Mouse (Mus musculus) intestine, embryonic 14.5 days (tissue): ENCODE data around the gene Spata5. TPM values are rescaled to one million over a fixed set of nuclear protein-coding genes. Genes with fewer than 3 reads are reported as not detected.

ENCODE experiments used
- ATAC-seq: fragments of 200-750 bp; cut with Nextera tagmentation; replicated peaks from 2 replicates; pipeline ENCODE4 v1.8.0; 2017; ENCODE audit warnings: low read depth, moderate number of reproducible peaks, moderate TSS enrichment, moderate library complexity; ENCODE audit not compliant: low FRiP score, low TSS enrichment
- DNase-seq: peaks from one replicate; pipeline ENCODE4 v3.0.0-alpha.2; 2018; ENCODE audit warnings: low spot score
- H3K27ac ChIP-seq: fragments of 300-500 bp; sonication (generic); 2 replicates; pipeline ENCODE4 v1.5.1; 2014; ENCODE audit warnings: low read depth, mild to moderate bottlenecking, control low read depth
- H3K27me3 ChIP-seq: fragments of 300-500 bp; sonication (generic); replicated peaks from 2 replicates; pipeline ENCODE4 v1.6.1; 2014; ENCODE audit warnings: low read length, control low read depth; ENCODE audit not compliant: control insufficient read depth, insufficient read depth
- H3K36me3 ChIP-seq: fragments of 300-500 bp; sonication (generic); 2 replicates; pipeline ENCODE4 v1.6.1; 2014; ENCODE audit warnings: low read length, control low read depth; ENCODE audit not compliant: control insufficient read depth, insufficient read depth
- H3K4me1 ChIP-seq: fragments of 300-500 bp; sonication (generic); replicated peaks from 2 replicates; pipeline ENCODE4 v1.6.1; 2014; ENCODE audit warnings: low read length, control low read depth, mixed read lengths; ENCODE audit not compliant: control insufficient read depth, insufficient read depth
- H3K4me2 ChIP-seq: fragments of 300-500 bp; sonication (generic); 2 replicates; pipeline ENCODE4 v1.6.1; 2014; ENCODE audit warnings: low read length
- H3K4me3 ChIP-seq: fragments of 300-500 bp; sonication (generic); 2 replicates; pipeline ENCODE4 v1.5.1; 2014; ENCODE audit warnings: low read depth, low read length, control low read depth, mixed read lengths
- H3K9ac ChIP-seq: fragments of 300-500 bp; sonication (generic); 2 replicates; pipeline ENCODE4 v1.6.1; 2014; ENCODE audit warnings: mild to moderate bottlenecking, low read length
- H3K9me3 ChIP-seq: fragments of 300-500 bp; sonication (generic); 2 replicates; pipeline ENCODE4 v1.6.1; 2016; ENCODE audit warnings: low read length, control low read depth; ENCODE audit not compliant: control insufficient read depth
- WGBS: fragments of 180-500 bp; shearing (Covaris S2); extraction: QIAGEN DNeasy Blood & Tissue Kit; methylation state at CpG from one replicate; pipeline ENCODE4 v1.1.7; 2014; 5-methylcytosine and 5-hydroxymethylcytosine counted together
- polyA plus RNA-seq: library from polyadenylated mRNA; unstranded; fragments of >200 nt; fragmentation: Nextera tagmentation; extraction: Ambion mirVana; gene quantifications from 2 replicates; pipeline ENCODE4 v1.2.1, GENCODE M21; 2014

Gene Spata5
- polyA plus RNA-seq, 1 experiment from 2014 or later: 37.6 TPM

DNA sequence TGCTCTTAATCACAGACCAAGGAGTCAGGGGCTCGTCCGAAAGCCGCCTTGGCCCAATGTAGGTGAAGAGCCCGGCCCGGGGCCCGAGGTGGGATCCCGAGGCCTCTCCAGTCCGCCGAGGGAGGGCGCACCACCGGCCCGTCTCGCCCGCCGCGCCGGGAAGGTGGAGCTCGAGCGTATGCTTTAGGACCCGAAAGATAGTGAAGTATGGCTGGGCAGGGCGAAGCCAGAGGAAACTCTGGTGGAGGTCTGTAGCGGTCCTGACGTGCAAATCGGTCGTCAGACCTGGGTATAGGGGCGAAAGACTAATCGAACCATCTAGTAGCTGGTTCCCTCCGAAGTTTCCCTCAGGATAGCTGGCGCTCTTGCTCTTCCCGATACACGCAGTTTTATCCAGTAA, 61.6 kb downstream of the Spata5 start:
- ATAC-seq: no peak
- Histone ChIP-seq H3K36me3 (0 out of 2 replicates have a peak, but pooled peaks cover 3% of the 10 kb centered on the region), H3K9ac (no peak overlapping the region), H3K4me3 (no peak overlapping the region), H3K4me1 (no peaks in the 10 kb centered on the region), H3K27me3 (no peaks in the 10 kb centered on the region), H3K4me2 (no peak overlapping the region), H3K27ac (no peak overlapping the region), H3K9me3 (no peaks in the 10 kb centered on the region)
- DNase-seq: no peak
- WGBS: 91% methylated on average over 31 of the region's 31 CpGs

DNA sequence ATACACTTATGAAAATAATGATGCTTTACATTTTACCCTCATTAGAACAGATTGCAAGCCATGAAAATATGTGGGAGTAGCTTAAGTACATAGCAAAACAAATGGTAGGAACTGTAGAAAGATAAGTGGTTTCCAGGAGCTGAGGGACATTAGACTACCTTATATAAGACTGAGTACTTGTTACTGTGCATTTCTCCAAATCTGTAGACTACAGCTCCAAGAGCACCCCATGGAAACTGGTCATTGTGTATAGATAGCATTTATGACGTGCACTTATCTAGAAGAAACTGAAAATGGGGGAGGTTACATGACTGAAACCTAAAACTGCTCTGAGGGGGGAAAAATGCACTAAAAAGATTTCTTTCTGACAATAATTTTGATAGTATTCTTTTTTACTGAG, 63.0 kb downstream of the Spata5 start:
- H3K27ac ChIP-seq: no peak overlapping the region
- H3K4me2 ChIP-seq: no peak overlapping the region
- whole genome bisulfite sequencing: 69% methylated on average over 1 of the region's 1 CpGs
- ATAC-seq (no peak), DNase-seq (no peak)
- H3K27me3 ChIP-seq: no peaks in the 10 kb centered on the region
- 0 out of 2 replicates have a peak, but pooled peaks cover 3% of the 10 kb centered on the region for H3K36me3 ChIP-seq
- no peak overlapping the region for H3K4me3 ChIP-seq
- no peaks in the 10 kb centered on the region for H3K4me1 ChIP-seq
- no peaks in the 10 kb centered on the region for H3K9me3 ChIP-seq
- no peak overlapping the region for H3K9ac ChIP-seq

DNA sequence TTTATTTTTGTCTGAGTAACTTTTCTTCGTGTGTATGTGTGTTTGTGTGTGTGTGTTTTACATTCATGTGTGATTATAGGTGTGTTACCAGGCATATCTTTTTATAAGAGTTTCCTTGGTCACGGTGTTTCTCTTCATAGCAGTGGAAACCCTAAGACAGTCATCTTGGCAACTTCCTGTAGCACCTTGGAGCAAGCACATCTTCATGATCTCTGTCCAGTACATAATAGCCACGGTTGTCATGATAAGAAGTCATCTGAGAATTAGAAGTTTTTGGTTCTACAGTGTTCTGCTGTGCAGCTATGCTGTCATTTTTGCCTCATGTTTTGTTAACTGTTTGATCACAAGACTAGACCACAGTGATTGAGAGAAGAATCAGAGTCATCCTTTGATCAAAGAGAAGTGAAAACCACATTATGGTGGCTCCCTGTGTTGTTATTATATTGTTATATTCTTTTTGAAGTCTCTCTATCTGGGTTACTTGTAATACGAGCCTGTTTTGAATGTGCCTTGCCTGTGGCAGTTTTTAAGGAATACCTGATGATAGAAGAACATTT, 64.1 kb downstream of the Spata5 start:
- WGBS: 83% methylated on average over 4 of the region's 4 CpGs
- H3K4me1 ChIP-seq: no peaks in the 10 kb centered on the region
- H3K4me2 ChIP-seq: no peak overlapping the region
- H3K27me3 ChIP-seq: no peaks in the 10 kb centered on the region
- no peak overlapping the region for H3K27ac ChIP-seq
- DNase-seq (no peak), ATAC-seq (no peak)
- no peak overlapping the region for H3K4me3 ChIP-seq
- 0 out of 2 replicates have a peak, but pooled peaks cover 3% of the 10 kb centered on the region for H3K36me3 ChIP-seq
- no peak overlapping the region for H3K9ac ChIP-seq
- H3K9me3 ChIP-seq: no peaks in the 10 kb centered on the region

DNA sequence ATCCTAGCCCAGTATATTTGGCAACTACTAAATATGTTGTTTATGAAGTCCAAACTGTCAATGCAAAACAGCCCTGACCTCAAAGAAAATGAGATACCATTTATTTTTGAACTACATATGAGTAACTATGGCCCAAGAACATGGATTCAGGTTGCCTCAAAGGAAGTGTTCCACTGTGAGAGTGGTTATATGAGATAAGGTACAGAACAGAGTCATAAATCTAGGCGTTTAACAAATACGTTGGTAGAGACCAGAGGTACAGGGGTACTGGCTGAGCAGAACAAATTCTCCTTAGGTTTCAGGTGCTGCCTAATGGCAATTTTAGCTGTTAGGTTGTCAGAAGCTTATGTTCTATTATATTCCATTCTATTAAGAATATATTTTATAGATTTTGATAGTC, 67.9 kb downstream of the Spata5 start:
- ATAC-seq: no peak
- no peaks in the 10 kb centered on the region for H3K27me3 ChIP-seq
- no peak for DNase-seq

DNA sequence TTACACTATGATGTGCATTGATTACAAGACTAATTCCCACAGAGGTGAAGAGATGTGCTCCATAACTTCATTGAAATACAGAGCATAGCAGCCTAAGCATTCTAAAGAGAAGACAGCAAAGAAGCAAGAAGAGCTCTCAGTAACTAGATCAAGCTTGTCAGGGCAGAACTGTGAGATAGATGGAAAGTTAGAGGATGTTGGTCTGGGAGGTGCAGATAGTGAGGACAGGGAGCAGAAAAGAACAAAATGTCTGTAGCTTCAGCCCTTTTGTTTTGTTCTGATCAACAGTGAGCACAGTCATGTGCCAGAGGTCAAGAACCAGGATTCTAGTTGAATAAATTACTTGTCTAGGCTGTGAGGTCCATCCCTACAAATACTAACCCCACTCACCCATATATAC, 68.5 kb downstream of the Spata5 start:
- H3K4me3 ChIP-seq: no peak overlapping the region
- no peak overlapping the region for H3K27ac ChIP-seq
- ATAC-seq (no peak), DNase-seq (no peak)
- H3K4me1 ChIP-seq: no peaks in the 10 kb centered on the region
- H3K9me3 ChIP-seq: no peaks in the 10 kb centered on the region
- no peaks in the 10 kb centered on the region for H3K27me3 ChIP-seq
- H3K4me2 ChIP-seq: no peak overlapping the region
- no peaks in the 10 kb centered on the region for H3K36me3 ChIP-seq
- H3K9ac ChIP-seq: no peak overlapping the region

More for the DNA sequence above, 67.9 kb downstream of the Spata5 start:
- WGBS: 41% methylated on average over 2 of the region's 2 CpGs
- no peaks in the 10 kb centered on the region for H3K36me3 ChIP-seq
- H3K4me1 ChIP-seq: no peaks in the 10 kb centered on the region
- H3K9ac ChIP-seq: no peak overlapping the region
- no peak overlapping the region for H3K4me2 ChIP-seq
- no peak overlapping the region for H3K4me3 ChIP-seq
- H3K9me3 ChIP-seq: no peaks in the 10 kb centered on the region
- no peak overlapping the region for H3K27ac ChIP-seq

DNA sequence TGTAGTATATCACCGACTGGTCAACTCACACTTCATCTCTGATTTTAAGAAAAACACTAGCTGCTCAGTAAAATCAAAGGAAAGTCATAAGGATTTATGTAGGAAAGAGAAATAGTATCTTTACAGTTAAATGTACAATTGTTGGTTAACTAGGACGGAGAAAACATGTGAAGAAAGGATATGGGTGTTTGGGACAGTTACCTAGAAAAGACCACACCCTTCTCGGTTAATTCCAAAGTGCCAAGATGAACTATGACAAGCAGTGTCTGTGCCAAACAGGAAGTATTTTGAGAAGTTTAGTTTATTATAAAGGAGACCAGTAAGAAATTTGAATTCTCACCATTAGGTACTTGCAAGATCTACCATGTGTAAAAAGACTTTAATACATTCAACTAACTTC, 70.3 kb downstream of the Spata5 start:
- no peak overlapping the region for H3K4me3 ChIP-seq
- WGBS: 88% methylated on average over 3 of the region's 3 CpGs

DNA sequence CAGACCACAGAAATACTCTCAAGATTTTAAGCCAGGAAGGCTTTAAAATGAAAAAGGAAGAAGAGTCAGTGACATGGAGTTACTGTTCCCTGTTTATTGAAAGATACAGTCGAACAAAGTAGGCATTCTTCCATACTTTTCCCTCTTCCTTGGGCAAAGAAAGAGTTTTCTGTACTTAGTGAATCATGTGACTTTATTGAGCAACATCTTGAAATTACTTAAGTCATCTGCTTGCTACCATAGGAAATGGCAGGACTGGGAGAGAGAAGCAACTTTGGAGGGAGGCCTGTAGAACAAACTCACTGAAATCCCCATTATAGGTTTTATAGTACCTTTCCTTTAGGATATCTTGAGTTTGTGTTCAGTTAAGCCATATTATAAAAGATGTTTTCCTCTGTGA, 81.2 kb downstream of the Spata5 start:
- ATAC-seq: no peak
- no peak for DNase-seq
- Histone ChIP-seq H3K9me3 (no peaks in the 10 kb centered on the region), H3K4me3 (no peak overlapping the region), H3K4me1 (no peaks in the 10 kb centered on the region; the same call in 1 of the 2 replicates), H3K36me3 (no peaks in the 10 kb centered on the region), H3K4me2 (no peak overlapping the region), H3K9ac (no peak overlapping the region), H3K27ac (no peak overlapping the region), H3K27me3 (no peaks in the 10 kb centered on the region)
- whole genome bisulfite sequencing: 72% methylated on average over 1 of the region's 1 CpGs

More for the DNA sequence above, 70.3 kb downstream of the Spata5 start:
- no peak overlapping the region for H3K27ac ChIP-seq
- no peak overlapping the region for H3K9ac ChIP-seq
- DNase-seq (no peak), ATAC-seq (no peak)
- H3K27me3 ChIP-seq: no peaks in the 10 kb centered on the region
- no peak overlapping the region for H3K4me2 ChIP-seq
- H3K4me1 ChIP-seq: no peaks in the 10 kb centered on the region
- no peaks in the 10 kb centered on the region for H3K36me3 ChIP-seq
- no peaks in the 10 kb centered on the region for H3K9me3 ChIP-seq

DNA sequence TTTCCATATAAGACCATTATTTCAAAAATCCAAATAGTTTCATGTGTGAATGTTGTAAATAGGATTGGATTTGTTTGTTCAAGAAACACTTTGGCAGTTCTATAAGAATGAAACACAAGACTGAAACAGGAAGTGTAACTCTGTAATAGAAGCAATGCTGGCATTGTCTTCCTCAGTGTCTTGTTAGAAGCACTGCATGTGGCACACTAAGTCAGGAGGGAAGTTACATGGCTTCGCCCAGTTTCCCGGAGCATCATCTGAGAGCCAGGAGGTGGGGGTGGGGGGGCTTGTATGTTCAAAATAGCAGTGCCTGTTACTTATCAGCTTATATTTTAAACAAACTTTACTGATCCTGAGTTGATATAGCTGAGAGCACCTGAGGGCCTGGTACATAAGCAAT, 82.9 kb downstream of the Spata5 start:
- WGBS: 57% methylated on average over 2 of the region's 2 CpGs
- Histone ChIP-seq H3K36me3 (no peaks in the 10 kb centered on the region), H3K4me3 (no peak overlapping the region), H3K27me3 (no peaks in the 10 kb centered on the region), H3K4me1 (no peaks in the 10 kb centered on the region; the same call in 1 of the 2 replicates), H3K9me3 (no peaks in the 10 kb centered on the region), H3K27ac (no peak overlapping the region), H3K9ac (no peak overlapping the region), H3K4me2 (no peak overlapping the region)
- ATAC-seq (no peak), DNase-seq (no peak)

DNA sequence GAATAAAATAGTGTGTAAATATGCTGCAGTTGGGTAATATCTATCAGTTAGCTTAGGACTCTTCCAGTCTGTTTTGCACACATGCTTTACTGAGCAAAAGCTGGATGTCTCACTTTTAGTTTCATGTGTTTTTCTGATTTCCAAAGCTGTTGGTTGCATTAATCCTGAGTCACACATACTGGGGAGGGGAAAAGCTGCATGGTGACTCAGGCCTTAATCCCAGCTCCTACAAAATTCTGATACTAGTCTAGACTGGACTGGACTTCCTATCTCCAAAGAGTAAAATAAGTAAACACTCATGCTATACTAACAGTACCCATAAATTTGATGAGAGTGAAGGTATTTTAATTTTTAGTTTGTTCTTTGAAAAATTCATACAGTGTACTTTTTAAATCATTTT, 84.2 kb downstream of the Spata5 start:
- no peak overlapping the region for H3K4me3 ChIP-seq
- no peak for ATAC-seq
- H3K9me3 ChIP-seq: no peaks in the 10 kb centered on the region
- H3K27me3 ChIP-seq: no peaks in the 10 kb centered on the region
- H3K4me1 ChIP-seq: no peaks in the 10 kb centered on the region; the same call in 1 of the 2 replicates
- H3K9ac ChIP-seq: no peak overlapping the region
- H3K27ac ChIP-seq: no peak overlapping the region
- H3K36me3 ChIP-seq: no peaks in the 10 kb centered on the region
- no peak overlapping the region for H3K4me2 ChIP-seq
- DNase-seq: no peak
